Mouse (Mus musculus): ENCODE results near the gene Ptges2.

DNA sequence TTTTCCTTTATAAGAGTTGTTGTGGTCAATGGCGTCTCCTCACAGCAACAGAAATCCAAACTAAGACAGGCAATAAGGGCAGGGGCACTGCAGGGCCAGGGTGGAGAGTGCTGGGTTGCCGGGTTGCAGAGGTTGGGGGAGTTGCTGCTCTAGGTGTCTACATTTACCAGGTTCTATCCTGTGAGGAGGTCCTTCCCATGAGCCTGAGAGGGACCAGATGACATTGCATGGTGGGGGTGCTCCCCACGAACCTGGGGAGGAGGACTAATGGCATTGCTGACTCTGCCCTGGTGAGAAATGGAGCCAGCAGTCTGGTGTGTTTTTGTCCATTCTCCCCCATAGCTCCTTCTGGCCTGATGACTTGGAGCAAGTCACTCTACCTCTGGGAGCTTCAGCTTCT is 38.0 kb upstream of the Ptges2 start:
- TF ChIP-seq POLR2A (IDR thresholded peaks at IDR 0.05; ENCODE audit: control insufficient read depth, low read depth, low read length) (no peak), CTCF (IDR thresholded peaks at IDR 0.05; ENCODE audit: control insufficient read depth, insufficient read depth, insufficient replicate concordance, low read depth, low read length) (no peak)

All from testis, adult 2 months (tissue).